Mouse (Mus musculus) embryo, embryonic 10.5 days (tissue): ENCODE measurements around the gene Hist1h2ab.

Source experiments
- DNase-seq: peaks from one replicate; pipeline ENCODE4 v3.0.0-alpha.2; 2015; ENCODE audit warnings: low spot score

Hist1h2ab gene

DNA sequence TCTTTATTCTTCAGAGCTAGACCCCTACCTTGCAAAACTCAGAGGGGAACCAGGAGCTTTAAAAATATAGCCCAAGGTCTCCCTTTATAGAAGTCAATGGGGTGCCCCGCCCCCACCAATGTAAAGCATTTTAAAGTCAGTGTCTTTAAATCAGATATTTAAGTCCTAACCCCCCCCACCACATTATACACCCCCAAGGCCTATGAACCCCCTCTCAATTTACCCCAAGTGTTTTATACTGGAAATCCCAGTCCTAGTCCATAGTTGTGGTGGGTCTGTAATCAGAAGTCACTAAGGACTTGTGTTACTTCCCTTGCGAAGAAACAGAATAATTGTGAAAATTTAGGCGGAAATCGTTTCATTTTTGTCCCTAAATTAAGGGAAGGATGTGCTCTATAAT, 12.9 kb upstream of the Hist1h2ab start:
- DNase-seq = peak; percentile 59

DNA sequence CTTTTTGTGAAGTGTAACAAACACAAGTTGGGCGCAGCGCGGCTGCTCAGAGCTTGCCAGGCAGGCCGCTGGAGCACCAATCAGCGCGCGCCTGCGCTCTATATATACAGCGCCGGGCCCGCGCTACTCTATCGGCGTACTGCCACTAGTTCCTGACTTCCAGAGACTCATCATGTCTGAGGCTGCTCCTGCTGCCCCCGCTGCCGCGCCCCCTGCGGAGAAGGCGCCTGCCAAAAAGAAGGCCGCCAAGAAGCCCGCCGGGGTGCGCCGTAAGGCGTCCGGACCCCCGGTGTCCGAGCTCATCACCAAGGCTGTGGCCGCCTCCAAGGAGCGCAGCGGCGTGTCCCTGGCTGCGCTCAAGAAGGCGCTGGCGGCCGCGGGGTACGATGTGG, 12.3 kb upstream of the Hist1h2ab start, which contains the start of gene Hist1h1c:
TSS of gene Hist1h1c (plus strand) at position 132 of the 392 bp plus-strand sequence.
- peak; percentile 96 for DNase-seq

DNA sequence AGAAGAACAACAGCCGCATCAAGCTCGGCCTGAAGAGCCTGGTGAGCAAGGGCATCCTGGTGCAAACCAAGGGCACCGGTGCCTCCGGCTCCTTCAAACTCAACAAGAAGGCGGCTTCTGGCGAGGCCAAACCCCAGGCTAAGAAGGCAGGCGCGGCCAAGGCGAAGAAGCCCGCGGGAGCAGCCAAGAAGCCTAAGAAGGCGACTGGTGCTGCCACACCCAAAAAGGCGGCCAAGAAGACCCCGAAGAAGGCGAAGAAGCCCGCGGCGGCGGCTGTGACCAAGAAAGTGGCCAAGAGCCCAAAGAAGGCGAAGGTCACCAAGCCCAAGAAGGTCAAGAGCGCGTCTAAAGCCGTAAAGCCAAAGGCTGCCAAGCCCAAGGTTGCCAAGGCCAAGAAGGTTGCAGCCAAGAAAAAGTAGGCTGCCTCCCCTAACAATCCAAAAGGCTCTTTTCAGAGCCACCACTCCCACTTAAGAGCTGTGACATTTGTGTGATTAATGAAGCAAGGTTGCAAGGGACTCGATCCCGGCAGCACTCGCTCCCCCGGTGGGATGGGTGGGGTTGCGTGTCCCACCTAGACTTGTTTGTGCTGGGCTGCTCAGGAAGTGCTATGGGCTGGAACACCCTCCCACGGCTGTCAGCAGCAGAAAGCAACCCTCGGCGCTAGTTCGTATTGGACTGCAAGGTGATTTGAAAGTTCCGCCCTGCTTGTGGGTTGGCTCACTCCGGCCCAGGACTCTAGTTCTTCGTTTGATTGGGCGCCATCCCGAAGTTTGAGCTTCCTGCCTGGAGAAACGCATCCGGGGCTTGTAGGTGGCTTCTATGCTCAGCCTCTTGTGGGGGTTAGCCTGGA, 11.6 kb upstream of the Hist1h2ab start:
- peak; percentile 94 for DNase-seq

DNA sequence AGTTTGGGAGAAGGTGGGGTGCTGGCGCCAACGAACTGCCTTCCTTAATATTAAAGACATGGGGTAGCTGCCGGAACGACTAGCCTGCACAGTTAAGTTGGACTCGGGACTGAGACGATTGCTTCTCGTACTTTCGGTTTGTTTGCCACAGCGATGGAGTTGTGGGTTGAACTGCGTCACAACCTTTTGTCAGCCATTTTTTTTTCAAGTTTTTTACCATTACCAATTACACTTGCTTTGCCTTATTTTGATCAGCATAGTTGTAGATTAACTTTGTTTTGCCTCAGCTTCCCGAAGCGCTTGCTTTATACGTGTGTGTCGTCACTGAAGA, 11.0 kb upstream of the Hist1h2ab start:
- DNase-seq = no peak

DNA sequence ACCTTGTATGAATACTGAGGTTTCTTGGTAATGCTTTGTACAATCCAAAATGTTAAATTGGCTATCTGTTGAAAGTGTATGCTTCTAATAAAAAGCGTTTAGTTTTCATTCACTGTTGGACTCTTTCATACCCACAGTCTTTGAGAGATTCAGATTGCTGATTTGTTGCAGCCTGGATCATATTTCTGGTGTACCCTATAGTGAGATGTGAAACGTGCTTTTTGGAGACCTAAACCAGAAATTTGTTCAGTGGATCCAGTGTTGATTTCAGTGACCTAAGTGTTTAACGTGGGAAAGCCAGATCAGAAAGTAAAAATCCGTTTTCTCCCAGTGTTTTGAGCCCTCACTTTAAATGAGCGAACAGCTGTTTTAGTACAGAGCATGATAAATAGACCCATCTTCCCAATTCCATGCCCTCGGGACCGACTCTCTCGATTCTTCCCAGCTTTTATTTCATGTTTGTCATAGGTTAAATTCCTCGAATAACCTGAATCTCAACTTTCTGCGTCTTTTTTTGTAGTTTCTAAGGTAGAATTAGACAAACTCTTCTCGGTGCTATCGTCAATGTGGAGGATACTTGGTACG, 10.6 kb upstream of the Hist1h2ab start:
- DNase-seq = peak; percentile 63

DNA sequence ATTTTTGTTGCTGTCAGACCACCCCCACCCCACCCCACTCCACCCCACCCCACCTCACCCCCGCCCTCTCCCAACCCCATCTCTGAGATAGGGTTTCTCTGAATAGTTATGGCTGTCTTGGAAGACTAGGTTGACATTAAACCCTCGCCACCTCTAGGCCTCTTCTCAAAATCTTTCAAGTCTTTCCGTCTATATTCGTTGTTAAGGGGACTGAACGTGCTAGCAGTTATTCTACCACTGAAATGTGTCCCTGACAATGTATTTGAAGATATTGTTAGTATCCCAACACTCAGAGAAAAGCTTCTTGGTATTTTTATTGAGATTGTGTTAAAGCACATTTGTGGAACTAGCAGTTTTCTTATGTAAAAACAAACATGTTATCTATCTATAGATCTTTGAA, 10.0 kb upstream of the Hist1h2ab start:
- DNase-seq = peak; percentile 35

DNA sequence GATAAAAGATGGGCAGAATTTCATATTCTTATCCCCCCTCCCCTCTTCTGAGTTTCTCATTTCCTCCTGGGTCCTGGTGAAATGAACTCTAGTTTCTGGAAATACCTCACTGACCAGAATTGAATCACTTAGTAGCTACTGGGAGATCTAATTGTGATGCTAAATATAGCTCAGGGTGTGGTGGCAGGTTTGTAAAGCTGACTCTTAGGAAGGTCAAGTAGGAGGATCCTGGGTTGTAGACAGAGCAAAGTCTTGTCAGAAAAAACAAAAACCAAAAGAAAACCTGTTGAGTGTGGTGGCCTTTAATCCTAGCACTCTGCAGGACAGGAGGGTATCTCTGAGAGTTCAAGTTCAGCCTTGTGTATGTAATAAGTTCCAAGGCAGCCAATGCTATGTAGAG, 8.9 kb upstream of the Hist1h2ab start:
- no peak for DNase-seq

DNA sequence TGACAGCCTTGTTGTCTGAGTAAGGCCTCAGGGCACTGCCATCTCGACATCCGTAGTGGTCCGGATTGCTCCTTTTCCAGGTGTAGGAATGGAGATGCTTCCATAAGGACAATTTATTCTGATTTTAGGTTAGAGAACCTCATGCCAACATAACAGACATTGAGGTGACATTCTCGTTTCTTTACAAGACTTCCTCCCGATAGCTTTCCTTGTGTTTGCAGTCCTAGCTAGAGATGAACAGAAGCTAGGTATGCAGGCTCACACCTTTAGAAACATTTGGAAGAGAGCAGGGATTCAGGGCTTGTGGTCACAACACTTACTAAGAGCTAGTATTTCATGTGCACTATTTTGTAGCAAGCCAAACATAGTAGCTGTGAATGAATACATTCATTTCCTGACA, 7.7 kb upstream of the Hist1h2ab start:
- peak; percentile 33 for DNase-seq

DNA sequence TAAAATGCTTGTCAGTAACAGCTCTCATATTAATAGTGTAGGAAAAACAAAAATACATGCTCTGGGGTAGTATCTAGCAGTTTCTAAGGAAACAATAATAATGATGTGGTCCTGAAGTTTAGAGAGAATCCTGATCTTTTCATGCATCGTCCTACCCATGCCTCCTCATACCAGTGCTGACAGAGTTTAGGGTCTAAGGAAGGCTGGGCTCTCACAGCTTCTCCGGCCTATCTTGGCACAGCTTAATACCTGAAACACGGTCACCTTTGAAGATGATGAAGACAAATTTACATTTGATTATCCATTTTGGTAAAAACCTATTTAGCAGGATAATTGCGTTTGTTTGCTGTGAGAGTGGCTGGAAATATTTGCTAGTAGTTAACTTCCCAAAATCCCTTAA, 7.0 kb upstream of the Hist1h2ab start:
- DNase-seq = peak; percentile 63

DNA sequence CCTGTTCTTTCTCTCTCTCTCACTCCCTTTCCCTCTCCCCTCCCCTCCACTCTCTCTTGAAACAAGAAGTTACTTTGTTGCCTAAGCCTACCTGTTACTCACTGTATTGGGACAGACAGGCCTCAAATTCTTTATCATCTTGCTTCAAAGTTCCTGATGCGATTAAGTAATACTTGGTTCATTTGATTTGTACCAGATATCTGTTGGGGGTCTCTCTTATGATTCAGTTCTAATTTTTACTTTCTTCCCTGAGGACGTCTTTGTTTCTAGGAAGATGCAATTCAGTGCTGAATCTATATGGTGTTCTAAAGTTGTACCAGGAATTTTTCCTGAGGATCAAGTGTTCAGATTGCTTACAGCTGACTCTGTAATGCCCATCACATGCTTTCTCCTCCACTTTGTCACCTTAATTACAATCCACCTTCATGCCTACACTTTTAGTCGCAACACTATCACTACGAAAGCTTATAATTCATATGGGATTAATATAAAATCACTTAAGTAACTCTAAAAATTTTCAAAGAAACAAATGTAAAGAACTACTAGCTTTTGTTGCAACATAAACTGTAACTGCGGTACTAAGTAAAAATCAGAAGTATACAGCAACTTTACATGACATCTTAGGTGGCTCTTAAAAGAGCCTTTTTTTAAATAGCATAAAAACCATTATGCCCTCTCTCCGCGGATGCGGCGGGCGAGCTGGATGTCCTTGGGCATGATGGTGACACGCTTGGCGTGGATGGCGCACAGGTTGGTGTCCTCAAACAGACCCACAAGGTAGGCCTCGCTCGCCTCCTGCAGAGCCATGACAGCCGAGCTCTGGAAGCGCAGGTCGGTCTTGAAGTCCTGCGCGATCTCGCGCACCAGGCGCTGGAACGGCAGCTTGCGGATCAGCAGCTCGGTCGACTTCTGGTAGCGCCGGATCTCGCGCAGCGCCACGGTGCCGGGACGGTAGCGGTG, 6.2 kb upstream of the Hist1h2ab start:
- peak; percentile 75 for DNase-seq

DNA sequence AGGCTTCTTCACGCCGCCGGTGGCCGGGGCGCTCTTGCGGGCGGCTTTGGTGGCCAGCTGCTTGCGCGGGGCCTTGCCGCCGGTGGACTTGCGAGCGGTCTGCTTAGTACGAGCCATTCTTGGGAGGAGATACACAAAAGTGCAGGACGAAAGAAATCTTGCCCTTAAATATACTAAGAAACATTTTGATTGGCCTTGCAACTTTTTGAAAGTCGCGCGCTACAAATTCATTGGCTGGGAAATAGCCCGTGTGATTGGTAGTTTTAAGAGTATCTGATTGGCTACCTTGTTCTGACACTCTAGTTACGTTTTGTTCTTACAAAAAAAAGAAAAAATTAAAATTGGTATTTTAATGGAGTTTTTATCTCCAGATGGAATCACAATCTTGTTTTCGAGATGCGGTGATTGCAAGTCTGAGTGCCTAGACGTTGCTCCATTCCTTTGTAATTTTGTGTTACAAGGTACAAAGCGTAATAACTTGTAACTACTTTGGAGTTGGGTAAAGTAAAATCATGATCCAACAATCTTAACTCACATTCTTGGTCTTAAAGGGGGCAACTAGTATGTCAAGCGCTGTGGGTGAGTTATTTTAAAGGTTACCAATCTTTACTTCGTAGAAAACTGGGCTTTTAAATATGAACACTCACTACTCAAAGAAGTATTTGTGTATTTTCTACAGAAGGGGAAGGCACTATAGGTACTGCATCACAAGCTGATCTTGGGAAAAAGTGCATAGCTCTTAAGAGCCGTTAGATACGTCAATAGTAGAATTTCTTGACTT, 5.4 kb upstream of the Hist1h2ab start, which contains the start of gene Hist1h3c:
TSS of gene Hist1h3c (minus strand) at position 222 of the 781 bp plus-strand sequence.
- peak; percentile 94 for DNase-seq

DNA sequence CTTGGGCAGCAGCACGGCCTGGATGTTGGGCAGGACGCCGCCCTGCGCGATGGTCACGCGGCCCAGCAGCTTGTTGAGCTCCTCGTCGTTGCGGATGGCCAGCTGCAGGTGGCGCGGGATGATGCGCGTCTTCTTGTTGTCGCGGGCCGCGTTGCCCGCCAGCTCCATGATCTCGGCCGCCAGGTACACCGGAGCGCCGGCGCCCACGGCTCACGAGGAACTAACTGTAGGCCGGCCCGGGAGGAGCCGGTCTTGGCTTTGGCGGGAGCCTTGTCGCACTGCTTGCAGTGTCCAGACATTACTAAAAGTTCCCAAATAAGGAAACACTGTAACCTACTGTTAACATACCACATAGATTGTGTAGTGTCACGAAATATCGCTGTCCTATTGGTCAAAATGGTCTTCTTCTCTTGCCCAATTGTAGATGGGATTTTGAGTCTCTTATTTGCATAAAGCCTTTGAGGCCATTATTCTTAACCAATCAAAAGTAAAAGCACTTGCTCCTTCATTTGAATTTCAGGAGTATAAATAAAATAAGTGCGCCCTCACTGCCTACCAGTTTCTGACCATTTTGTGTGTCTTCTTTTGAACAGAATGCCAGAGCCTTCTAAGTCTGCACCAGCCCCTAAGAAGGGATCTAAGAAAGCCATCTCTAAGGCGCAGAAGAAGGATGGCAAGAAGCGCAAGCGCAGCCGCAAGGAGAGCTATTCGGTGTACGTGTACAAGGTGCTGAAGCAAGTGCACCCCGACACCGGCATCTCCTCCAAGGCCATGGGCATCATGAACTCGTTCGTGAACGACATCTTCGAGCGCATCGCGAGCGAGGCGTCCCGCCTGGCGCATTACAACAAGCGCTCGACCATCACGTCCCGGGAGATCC, 4.5 kb upstream of the Hist1h2ab start, which contains the start of gene Hist1h2bb:
TSS of gene Hist1h2bb (plus strand) at position 534 of the 880 bp plus-strand sequence.
- peak; percentile 95 for DNase-seq

DNA sequence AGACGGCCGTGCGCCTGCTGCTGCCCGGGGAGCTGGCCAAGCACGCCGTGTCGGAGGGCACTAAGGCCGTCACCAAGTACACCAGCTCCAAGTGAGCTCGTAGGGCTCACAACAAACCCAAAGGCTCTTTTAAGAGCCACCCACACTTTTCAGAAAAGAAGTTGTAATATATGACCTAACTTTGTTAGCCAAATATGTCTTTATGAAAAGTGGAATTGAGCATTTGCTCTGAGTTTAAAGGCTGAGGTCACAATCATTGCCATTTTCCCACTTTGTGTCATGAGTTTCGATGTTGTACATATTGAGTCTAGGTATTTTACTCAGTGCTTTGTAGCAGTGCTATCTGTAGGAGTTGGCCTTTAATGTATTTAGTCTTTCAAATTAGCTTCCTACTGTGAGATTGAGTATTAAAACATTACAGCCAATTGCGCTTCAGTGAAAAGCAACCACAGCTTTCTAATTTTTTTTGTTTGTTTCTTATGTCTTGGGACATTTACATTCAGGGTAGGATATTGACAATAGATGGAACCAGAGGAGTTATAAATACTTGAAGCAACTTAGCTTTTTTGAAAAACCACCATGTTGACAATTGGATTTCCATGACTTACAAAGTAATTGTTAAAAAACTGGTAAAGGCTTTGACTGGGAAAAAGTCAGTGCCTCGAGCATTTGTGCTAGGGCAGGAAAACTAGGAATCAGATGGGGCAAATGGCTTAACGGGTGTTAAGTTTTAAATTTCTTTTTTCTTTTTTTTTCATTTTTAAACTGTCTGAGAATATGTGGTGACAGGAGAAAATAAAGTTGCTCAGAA, 3.6 kb upstream of the Hist1h2ab start:
- DNase-seq = peak; percentile 79

DNA sequence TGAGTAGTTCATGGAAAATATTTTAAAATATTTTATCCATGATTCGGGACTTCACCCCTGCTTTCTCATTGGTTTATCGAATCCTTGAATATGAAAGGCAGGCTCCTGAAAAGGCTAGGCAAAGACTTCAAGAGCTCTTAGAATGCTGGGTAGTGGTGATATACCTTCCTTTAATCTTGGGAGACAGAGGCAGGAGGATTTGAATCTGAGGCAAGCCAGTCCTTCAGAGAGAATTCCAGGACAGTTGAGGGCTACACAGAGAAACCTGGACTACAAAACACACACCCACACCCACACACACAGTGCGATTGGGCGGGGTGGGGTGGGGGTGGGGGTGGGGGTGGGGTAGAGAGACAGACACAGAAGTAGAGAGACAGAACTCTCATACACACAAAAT, 3.0 kb upstream of the Hist1h2ab start:
- peak; percentile 69 for DNase-seq

DNA sequence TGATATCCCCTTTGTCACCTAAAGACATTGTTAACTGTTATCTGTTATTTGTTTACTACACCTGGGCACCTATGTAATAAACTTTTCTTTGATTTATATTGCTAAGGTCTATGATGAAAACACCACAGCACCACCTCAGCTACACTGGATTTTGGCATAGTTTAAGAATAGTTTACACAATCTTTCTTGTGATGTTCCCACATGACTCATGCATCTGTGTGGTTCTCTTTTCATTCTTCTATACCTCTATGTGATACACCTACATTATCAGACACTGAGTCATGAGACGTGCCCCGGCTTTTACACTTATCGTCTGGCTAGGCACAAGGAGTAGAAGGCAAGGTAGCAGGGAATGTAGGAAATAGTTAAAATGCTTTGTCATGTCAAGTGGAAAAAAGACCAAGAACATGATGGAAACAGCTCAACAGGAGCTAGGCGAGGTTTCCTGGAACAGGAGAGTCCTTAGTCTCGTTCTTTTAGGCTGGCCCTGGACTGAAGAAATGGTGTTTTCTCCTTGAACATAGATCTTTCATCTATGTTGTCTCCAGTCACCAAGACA, 1.3 kb upstream of the Hist1h2ab start:
- DNase-seq = no peak

DNA sequence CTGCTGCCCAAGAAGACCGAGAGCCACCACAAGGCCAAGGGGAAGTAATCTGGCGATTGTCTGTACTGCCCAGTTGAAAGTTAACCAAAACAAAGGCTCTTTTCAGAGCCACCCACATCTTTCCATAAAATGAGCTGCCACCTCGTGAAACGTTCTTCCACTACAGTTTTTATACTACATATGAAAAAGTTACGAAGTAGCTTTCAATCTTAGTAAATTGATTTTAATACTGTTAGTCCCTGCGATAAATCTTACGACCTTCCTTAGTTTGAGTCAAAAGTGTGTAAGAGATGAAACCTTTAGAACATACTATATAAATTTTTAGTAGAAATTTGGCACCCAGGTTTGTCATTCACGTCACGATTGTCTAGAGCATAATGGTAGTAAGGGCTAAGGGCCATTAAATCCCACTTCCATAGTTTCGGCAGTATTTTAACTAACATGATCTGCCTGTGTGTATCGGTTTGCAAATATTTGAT, 591 bp downstream of the Hist1h2ab start:
- peak; percentile 75 for DNase-seq

DNA sequence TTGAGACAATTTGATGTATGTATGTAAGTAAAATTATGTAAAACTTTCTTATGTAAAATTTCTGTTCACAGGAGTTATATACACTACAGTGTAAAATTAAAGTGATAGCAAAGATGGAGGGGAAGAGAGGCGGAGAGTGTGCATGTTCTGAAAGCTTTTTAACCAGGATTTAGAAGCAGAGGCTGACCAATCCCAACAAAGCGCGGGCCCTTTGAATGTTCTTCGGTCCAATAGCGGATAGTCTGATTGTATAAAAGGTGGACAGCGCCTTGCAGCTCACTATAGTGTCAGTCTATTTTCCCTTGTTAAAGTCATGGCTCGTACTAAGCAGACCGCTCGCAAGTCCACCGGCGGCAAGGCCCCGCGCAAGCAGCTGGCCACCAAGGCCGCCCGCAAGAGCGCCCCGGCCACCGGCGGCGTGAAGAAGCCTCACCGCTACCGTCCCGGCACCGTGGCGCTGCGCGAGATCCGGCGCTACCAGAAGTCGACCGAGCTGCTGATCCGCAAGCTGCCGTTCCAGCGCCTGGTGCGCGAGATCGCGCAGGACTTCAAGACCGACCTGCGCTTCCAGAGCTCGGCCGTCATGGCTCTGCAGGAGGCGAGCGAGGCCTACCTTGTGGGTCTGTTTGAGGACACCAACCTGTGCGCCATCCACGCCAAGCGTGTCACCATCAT, 1.3 kb downstream of the Hist1h2ab start, which contains the start of gene Hist1h3b:
TSS of gene Hist1h3b (plus strand) at position 201 of the 675 bp plus-strand sequence.
- DNase-seq = peak; percentile 99

DNA sequence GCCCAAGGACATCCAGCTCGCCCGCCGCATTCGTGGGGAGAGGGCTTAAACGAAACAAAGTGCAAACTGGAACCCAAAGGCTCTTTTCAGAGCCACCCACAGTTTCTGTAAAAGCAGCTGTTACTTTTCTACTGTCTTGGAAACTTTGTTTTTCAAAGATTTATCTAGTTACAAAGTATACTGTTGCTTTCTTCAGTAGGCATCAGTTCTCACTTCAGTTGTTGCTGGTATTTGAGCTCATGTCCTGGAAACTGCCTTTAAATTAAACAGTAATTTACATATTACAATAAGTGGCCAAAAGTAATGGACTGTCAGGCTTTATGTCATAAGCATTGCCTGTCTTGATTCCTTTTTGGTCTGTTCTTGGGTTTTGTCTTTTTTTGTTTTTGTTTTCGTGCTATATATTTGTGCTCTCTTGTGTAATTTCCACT, 1.8 kb downstream of the Hist1h2ab start:
- peak; percentile 72 for DNase-seq
